Mouse (Mus musculus): ENCODE measurements around the gene Ilf3. TPM values are rescaled to one million over a fixed set of nuclear protein-coding genes. Genes with fewer than 3 reads are reported as not detected.

Gene Ilf3
- polyA plus RNA-seq, 1 experiment, result 31.9 TPM

DNA sequence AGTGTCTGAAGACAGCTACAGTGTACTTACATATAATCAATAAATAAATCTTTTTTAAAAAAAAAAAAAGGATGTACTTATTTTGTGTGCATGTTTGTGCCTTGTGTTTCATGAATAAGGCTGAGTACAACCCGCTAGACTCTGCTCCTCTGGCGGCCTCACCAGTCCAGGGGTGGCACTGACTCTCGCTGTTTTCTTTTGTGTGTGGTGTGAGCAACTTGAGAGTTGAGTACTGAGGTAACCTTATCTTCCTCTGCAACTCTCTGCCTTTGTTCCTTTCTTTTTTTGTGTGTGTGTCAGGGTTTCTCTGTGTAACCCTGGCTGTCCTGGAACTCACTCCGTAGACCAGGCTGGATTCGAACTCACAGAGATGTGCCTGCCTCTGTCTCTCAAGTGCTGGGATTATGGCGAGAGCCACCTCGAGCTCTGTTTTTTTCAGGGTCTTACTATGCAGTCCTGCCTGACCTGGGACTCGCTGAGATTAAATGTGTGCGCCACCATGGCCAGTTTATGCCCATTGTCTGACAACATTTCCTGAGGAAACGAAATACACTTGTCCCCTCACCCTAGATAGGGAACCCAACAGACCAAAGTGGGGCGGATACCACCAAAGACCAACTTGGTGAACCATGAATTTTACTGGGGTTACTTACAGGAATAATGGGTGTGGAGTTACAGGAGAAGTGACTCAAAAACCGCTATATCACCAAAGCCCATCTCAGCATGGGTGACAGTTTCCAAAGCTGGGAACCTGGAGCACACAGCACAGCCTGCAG is 36.1 kb upstream of the Ilf3 start:
- DNase-seq, result no peak
- Histone ChIP-seq H3K27ac (ENCODE audit: insufficient read depth, low read depth, low read length) (no peak overlapping the region), H3K27me3 (replicated peaks; ENCODE audit: control insufficient read depth, insufficient read depth, low read length) (no peaks in the 10 kb centered on the region), H3K36me3 (ENCODE audit: control insufficient read depth, insufficient read depth, low read length) (no peaks in the 10 kb centered on the region), H3K4me3 (ENCODE audit: insufficient read depth, low read depth, low read length) (no peak overlapping the region), H3K4me1 (ENCODE audit: control insufficient read depth, insufficient read depth, low read length) (no peaks in the 10 kb centered on the region)
- WGBS, result 82% methylated on average over 12 of the region's 12 CpGs
- no peak for TF ChIP-seq POLR2A (IDR thresholded peaks at IDR 0.05; ENCODE audit: low read depth, low read length)
- no peak for TF ChIP-seq CTCF (conservative IDR thresholded peaks at IDR 0.05; ENCODE audit: insufficient read depth, insufficient read length, low read depth, low read length)

DNA sequence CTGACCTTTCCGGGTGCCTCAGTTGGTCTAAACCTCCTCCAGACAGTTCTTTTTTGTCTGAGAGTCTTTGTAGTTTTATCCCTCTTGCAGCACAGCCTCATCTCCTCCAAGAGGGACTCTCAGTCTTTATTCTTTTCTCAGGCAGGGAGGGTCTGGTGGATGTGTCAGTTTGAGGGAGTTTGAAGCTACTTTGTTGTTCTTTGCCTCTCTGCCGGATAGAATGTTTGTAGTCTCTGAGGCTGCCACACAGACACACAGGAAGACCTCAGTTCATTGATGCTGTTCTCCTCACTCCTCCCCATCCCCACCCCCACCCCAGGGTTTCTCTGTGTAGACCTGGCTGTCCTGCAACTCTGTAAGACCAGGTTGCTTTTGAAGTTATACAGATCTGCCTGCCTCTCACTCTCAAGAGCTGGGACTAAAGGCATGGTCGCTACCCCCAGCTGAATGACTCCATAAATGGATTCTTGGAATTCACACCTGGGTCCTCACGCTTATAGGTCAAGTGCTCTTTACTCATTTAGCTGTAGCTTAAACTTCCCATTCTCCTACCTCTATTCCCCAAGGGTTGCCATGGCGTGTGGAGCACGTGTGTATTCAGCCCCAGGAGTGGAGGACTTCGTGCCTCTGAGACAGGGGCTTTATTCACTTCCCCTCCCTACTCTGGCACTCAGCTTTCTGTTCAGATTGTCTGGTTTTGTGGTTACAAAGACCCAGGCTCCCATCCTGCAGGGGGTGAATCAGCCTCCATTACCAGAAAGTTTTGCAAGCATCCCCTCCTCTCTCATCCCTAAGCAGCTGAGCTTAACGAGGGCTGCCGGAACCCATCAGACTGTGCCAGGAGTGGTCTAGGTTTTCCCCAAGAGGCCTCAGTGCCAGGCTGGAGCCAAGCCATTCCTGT is 35.3 kb upstream of the Ilf3 start:
- 67% methylated on average over 9 of the region's 9 CpGs for WGBS
- no peaks in the 10 kb centered on the region for H3K36me3 ChIP-seq (ENCODE audit: control insufficient read depth, insufficient read depth, low read length)
- no peak overlapping the region for H3K27ac ChIP-seq (ENCODE audit: insufficient read depth, low read depth, low read length)
- H3K4me1 ChIP-seq (ENCODE audit: control insufficient read depth, insufficient read depth, low read length), result no peaks in the 10 kb centered on the region
- TF ChIP-seq POLR2A (IDR thresholded peaks at IDR 0.05; ENCODE audit: low read depth, low read length), result no peak
- TF ChIP-seq CTCF (conservative IDR thresholded peaks at IDR 0.05; ENCODE audit: insufficient read depth, insufficient read length, low read depth, low read length), result no peak
- H3K4me3 ChIP-seq (ENCODE audit: insufficient read depth, low read depth, low read length), result no peak overlapping the region
- no peak for DNase-seq
- H3K27me3 ChIP-seq (replicated peaks; ENCODE audit: control insufficient read depth, insufficient read depth, low read length), result no peaks in the 10 kb centered on the region

DNA sequence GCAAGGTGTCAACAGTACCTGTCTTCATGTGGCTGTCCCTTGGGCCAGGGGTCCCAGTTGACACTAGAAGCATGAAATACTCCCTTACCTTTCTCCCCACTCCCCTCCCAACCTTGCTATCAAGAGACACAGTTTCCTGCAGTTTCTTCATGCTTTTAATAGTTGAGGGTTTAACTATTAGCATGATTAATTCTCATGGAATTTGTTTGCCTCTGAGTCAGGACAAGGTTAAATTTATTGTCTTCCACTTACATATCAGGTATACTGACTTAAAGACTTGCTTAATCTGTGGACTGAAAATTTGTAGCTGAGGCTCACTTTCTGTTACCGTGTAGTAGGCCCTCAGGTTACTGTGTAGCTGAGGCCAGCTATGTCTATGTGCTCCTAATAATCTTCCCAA is 34.1 kb upstream of the Ilf3 start:
- DNase-seq, result no peak
- Histone ChIP-seq H3K36me3 (ENCODE audit: control insufficient read depth, insufficient read depth, low read length) (no peaks in the 10 kb centered on the region), H3K4me1 (ENCODE audit: control insufficient read depth, insufficient read depth, low read length) (no peaks in the 10 kb centered on the region), H3K27ac (ENCODE audit: insufficient read depth, low read depth, low read length) (no peak overlapping the region), H3K4me3 (ENCODE audit: insufficient read depth, low read depth, low read length) (no peak overlapping the region), H3K27me3 (replicated peaks; ENCODE audit: control insufficient read depth, insufficient read depth, low read length) (no peaks in the 10 kb centered on the region)
- 45% methylated on average over 1 of the region's 1 CpGs for WGBS
- TF ChIP-seq POLR2A (IDR thresholded peaks at IDR 0.05; ENCODE audit: low read depth, low read length) (no peak), CTCF (conservative IDR thresholded peaks at IDR 0.05; ENCODE audit: insufficient read depth, insufficient read length, low read depth, low read length) (no peak)

DNA sequence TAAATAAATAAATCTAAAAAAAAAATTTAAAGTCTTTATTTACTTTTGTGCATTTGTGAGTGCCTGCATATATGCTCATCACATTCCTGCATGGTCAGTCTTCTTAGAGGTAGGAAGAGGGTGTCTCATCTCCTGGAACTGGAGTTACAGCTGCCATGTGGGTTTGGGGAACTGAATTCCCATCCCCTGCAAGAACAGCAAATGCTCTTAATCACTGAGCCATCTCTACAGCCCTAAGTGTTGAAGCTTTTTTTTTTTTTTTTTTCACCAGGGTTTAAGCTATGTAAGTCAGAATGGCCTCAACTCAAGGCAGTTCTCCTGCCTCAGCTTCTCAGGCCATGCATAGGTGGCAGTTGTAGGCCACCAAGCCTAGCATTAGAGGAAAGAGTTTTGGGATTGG is 32.9 kb upstream of the Ilf3 start:
- Histone ChIP-seq H3K27me3 (replicated peaks; ENCODE audit: control insufficient read depth, insufficient read depth, low read length) (no peaks in the 10 kb centered on the region), H3K36me3 (ENCODE audit: control insufficient read depth, insufficient read depth, low read length) (no peaks in the 10 kb centered on the region), H3K4me1 (ENCODE audit: control insufficient read depth, insufficient read depth, low read length) (no peaks in the 10 kb centered on the region), H3K27ac (ENCODE audit: insufficient read depth, low read depth, low read length) (no peak overlapping the region), H3K4me3 (ENCODE audit: insufficient read depth, low read depth, low read length) (no peak overlapping the region)
- no peak for DNase-seq
- TF ChIP-seq CTCF (conservative IDR thresholded peaks at IDR 0.05; ENCODE audit: insufficient read depth, insufficient read length, low read depth, low read length), result no peak

DNA sequence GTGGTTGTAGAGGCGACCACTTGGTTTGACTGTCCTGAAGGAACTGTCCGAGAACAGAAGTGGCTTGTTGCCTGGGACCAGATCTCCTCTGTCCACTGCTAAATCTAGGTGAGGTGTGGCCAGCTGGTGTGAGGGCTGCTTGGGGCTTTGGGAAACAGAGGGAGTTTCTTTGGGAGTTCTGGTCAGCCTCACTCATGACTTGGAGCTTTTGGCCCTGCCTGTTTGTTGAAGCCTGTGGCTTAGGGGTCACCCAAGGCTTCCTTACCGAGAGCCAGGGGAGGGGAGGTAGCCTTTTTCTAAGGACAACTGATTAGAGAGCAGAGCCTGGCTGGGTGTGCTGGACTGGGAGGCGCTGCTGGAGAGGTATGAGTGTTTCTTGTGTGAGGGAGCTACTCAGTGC is 32.3 kb upstream of the Ilf3 start:
- Histone ChIP-seq H3K27me3 (replicated peaks; ENCODE audit: control insufficient read depth, insufficient read depth, low read length) (no peaks in the 10 kb centered on the region), H3K4me1 (ENCODE audit: control insufficient read depth, insufficient read depth, low read length) (no peaks in the 10 kb centered on the region), H3K27ac (ENCODE audit: insufficient read depth, low read depth, low read length) (no peak overlapping the region), H3K36me3 (ENCODE audit: control insufficient read depth, insufficient read depth, low read length) (no peaks in the 10 kb centered on the region), H3K4me3 (ENCODE audit: insufficient read depth, low read depth, low read length) (no peak overlapping the region)
- WGBS, result 88% methylated on average over 4 of the region's 4 CpGs
- TF ChIP-seq CTCF (conservative IDR thresholded peaks at IDR 0.05; ENCODE audit: insufficient read depth, insufficient read length, low read depth, low read length), result no peak
- TF ChIP-seq POLR2A (IDR thresholded peaks at IDR 0.05; ENCODE audit: low read depth, low read length), result no peak
- DNase-seq, result no peak

DNA sequence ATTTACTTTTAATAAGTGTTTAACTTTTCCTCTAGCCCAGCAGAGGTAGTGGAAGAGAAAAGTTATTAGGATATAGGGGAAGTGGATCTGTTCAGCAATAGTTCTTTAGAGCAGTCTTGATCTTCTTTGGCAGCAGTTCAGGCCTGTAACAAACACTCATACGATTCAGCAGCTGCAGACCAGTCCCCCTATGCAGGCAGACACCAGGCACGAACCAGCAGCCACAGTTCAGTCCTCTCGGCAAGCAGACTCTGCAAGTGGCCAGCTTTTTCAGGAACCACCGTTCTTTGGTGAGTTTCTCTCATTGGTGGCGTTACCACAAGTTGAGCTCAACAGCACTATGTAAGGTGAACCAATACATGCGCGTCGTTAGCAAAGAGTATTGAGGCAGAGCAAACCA is 31.2 kb upstream of the Ilf3 start:
- Histone ChIP-seq H3K36me3 (ENCODE audit: control insufficient read depth, insufficient read depth, low read length) (no peaks in the 10 kb centered on the region), H3K27ac (ENCODE audit: insufficient read depth, low read depth, low read length) (no peak overlapping the region), H3K4me1 (ENCODE audit: control insufficient read depth, insufficient read depth, low read length) (no peaks in the 10 kb centered on the region), H3K27me3 (replicated peaks; ENCODE audit: control insufficient read depth, insufficient read depth, low read length) (no peaks in the 10 kb centered on the region), H3K4me3 (ENCODE audit: insufficient read depth, low read depth, low read length) (no peak overlapping the region)
- no peak for TF ChIP-seq POLR2A (IDR thresholded peaks at IDR 0.05; ENCODE audit: low read depth, low read length)
- no peak for TF ChIP-seq CTCF (conservative IDR thresholded peaks at IDR 0.05; ENCODE audit: insufficient read depth, insufficient read length, low read depth, low read length)
- 81% methylated on average over 8 of the region's 8 CpGs for WGBS
- DNase-seq, result no peak

DNA sequence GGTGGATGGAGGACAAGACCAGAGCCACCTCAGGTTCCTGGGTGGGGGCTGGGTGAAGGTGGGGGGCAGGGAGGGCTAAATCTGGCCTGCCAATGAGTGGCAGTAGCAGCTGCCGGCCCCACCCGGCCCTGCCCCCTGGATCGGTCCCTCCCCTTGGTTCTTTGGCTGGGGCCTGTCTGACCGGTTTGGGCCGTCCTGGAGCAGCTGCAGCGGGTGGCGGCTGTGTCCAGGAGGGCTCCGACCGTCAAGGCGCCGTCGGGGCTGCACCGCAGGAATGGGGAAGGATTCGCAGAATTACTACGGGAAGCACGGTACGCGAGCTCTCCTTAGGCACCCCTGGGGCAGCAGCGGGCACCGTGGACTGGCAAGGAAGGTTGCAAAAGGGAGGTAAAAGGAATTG is 30.0 kb upstream of the Ilf3 start:
- Histone ChIP-seq H3K4me3 (ENCODE audit: insufficient read depth, low read depth, low read length) (peak overlapping the region; percentile 49), H3K27me3 (replicated peaks; ENCODE audit: control insufficient read depth, insufficient read depth, low read length) (no peaks in the 10 kb centered on the region), H3K4me1 (ENCODE audit: control insufficient read depth, insufficient read depth, low read length) (no peaks in the 10 kb centered on the region), H3K27ac (ENCODE audit: insufficient read depth, low read depth, low read length) (peak overlapping the region; percentile 42), H3K36me3 (ENCODE audit: control insufficient read depth, insufficient read depth, low read length) (no peaks in the 10 kb centered on the region)
- 25% methylated on average over 20 of the region's 20 CpGs for WGBS
- TF ChIP-seq CTCF (conservative IDR thresholded peaks at IDR 0.05; ENCODE audit: insufficient read depth, insufficient read length, low read depth, low read length) (no peak), POLR2A (IDR thresholded peaks at IDR 0.05; ENCODE audit: low read depth, low read length) (peak; percentile 22)
- peak; percentile 67 for DNase-seq

Measured in kidney, adult 2 months (tissue).